Mouse (Mus musculus) myocyte (in vitro differentiated cells): ENCODE results near the gene Grid2.

Experiments
- CEBPB ChIP-seq: IDR thresholded peaks from 2 replicates; pipeline ENCODE4 v1.6.1; 2011; ENCODE audit warnings: mild to moderate bottlenecking, moderate library complexity; ENCODE audit not compliant: poor library complexity, insufficient read depth, severe bottlenecking
- E2F4 ChIP-seq: IDR thresholded peaks from one replicate; pipeline ENCODE4 v1.6.1; 2011; ENCODE audit warnings: mild to moderate bottlenecking, control low read depth, moderate library complexity; ENCODE audit not compliant: insufficient read depth
- MAX ChIP-seq: IDR thresholded peaks from one replicate; pipeline ENCODE4 v1.6.1; 2011; ENCODE audit warnings: low read depth, mild to moderate bottlenecking, control low read depth
- MYOD1 ChIP-seq, 3 experiments: IDR thresholded peaks; one replicate each; pipeline ENCODE4 v1.6.1; 2011; ENCODE audit warnings: control low read depth in 2 of 3, low read depth in 2 of 3, mild to moderate bottlenecking in 2 of 3, moderate library complexity in 1 of 3; ENCODE audit not compliant: insufficient read length in 2 of 3, control insufficient read depth in 1 of 3
- POLR2A ChIP-seq: IDR thresholded peaks from one replicate; pipeline ENCODE4 v1.6.1; 2011; ENCODE audit warnings: low read depth, mild to moderate bottlenecking, control low read depth, moderate library complexity; ENCODE audit not compliant: insufficient read length
- POLR2AphosphoS2 ChIP-seq: IDR thresholded peaks from one replicate; pipeline ENCODE4 v1.6.1; 2011; ENCODE audit warnings: low read depth, control low read depth; ENCODE audit not compliant: insufficient read length
- SRF ChIP-seq: IDR thresholded peaks from one replicate; pipeline ENCODE4 v1.6.1; 2011; ENCODE audit warnings: low read depth; ENCODE audit not compliant: control insufficient read depth, insufficient read length
- TCF12 ChIP-seq: IDR thresholded peaks from one replicate; pipeline ENCODE4 v1.6.1; 2011; ENCODE audit warnings: mild to moderate bottlenecking, control low read depth; ENCODE audit not compliant: poor library complexity, insufficient read depth, severe bottlenecking
- USF1 ChIP-seq: IDR thresholded peaks from one replicate; pipeline ENCODE4 v1.6.1; 2011; ENCODE audit warnings: low read depth, mild to moderate bottlenecking, control low read depth, moderate library complexity

- no peak for TF ChIP-seq TCF12
- TF ChIP-seq POLR2A = no peak
- no peak for TF ChIP-seq USF1
- no peak for TF ChIP-seq POLR2AphosphoS2
- no peak for TF ChIP-seq CEBPB
- no peak for TF ChIP-seq SRF
- no peak for TF ChIP-seq E2F4
- no peak for TF ChIP-seq MAX
- TF ChIP-seq MYOD1 (IDR thresholded peaks at IDR 0.05; ENCODE audit: control insufficient read depth in 1 of 3, insufficient read length in 2 of 3, low read depth in 2 of 3) = no peak
These were observed 1024.3 kb downstream of the Grid2 start for GRCm38 (mm10) chr6:64279927-64280326.
